Mouse (Mus musculus) G1E (cell line): ENCODE data around the gene Rere.

Experiments used
- CTCF ChIP-seq: IDR thresholded peaks from 2 replicates; pipeline ENCODE4 v1.5.1; 2012; ENCODE audit warnings: low read depth, low read length, inconsistent platforms, mixed read lengths
- GATA1 ChIP-seq: IDR thresholded peaks from 2 replicates; pipeline ENCODE4 v1.6.1; 2012; ENCODE audit warnings: borderline replicate concordance, low read length, inconsistent platforms, mixed read lengths
- TAL1 ChIP-seq: conservative IDR thresholded peaks from 2 replicates; pipeline ENCODE4 v1.6.1; 2012; ENCODE audit warnings: low read depth, low read length, inconsistent platforms, mixed read lengths

GRCm38 (mm10) chr4:150549393-150549792 lies 267.9 kb downstream of the Rere start:
- TF ChIP-seq CTCF: no peak
- no peak for TF ChIP-seq GATA1
- no peak for TF ChIP-seq TAL1
